In genomic region chr3:135440621-135441020, GRCm38 (mm10) we compare ENCODE assay signal across 8 mouse cellular contexts. TPM values are rescaled to one million over a fixed set of nuclear protein-coding genes. Genes with fewer than 3 reads are reported as not detected.
A peak's percentile ranks its signal among the peaks of the same experiment; 100 is the strongest.
DNase-seq lines count a peak whose midpoint lies in the region; ATAC-seq and TF ChIP-seq lines count a peak whose summit lies in the region.

No protein-coding gene starts in this region.

- WGBS in spleen, adult 2 months: 16% methylated on average over 10 of the region's 10 CpGs
- WGBS in intestine, embryonic 15.5 days: 29% methylated on average over 10 of the region's 10 CpGs
- WGBS in neural tube, embryonic 14.5 days: 57% methylated on average over 10 of the region's 10 CpGs

- peak overlapping the region; percentile 98 for H3K9ac ChIP-seq in intestine, embryonic 15.5 days
- H3K9ac ChIP-seq in neural tube, embryonic 14.5 days (replicated peaks; ENCODE audit: low read depth, low read length): peak overlapping the region; percentile 78; the same call in 1 of the 2 replicates

- no peak for TF ChIP-seq POLR2A in spleen, adult 2 months (IDR thresholded peaks at IDR 0.05; ENCODE audit: low read depth, low read length)

- H3K27me3 ChIP-seq in spleen, adult 2 months (ENCODE audit: control insufficient read depth, insufficient read depth, low read length): no peaks in the 10 kb centered on the region
- no peaks in the 10 kb centered on the region for H3K27me3 ChIP-seq in intestine, embryonic 15.5 days (replicated peaks)
- no peaks in the 10 kb centered on the region for H3K27me3 ChIP-seq in neural tube, embryonic 14.5 days (ENCODE audit: control insufficient read depth, insufficient read depth, low read length)

- no peak for ATAC-seq in intestine, embryonic 15.5 days
- ATAC-seq in neural tube, embryonic 14.5 days (ENCODE audit: low read depth): no peak

- DNase-seq in adrenal gland, postnatal 10 days: peak; percentile 34
- no peak for DNase-seq in adrenal gland, adult 18-20 months (ENCODE audit: low spot score in 2 of 2)
- no peak for DNase-seq in spleen, adult 2 months (ENCODE audit: low read depth in 1 of 2, low spot score in 2 of 2)
- DNase-seq in spleen, postnatal 14 days (ENCODE audit: low spot score in 2 of 2): no peak
- DNase-seq in spleen, adult 12 weeks (ENCODE audit: low spot score): no peak
- no peak for DNase-seq in thymus, postnatal 0 days (ENCODE audit: low spot score)

- H3K4me1 ChIP-seq in spleen, adult 2 months (ENCODE audit: control insufficient read depth, insufficient read depth, insufficient read length): no peaks in the 10 kb centered on the region; the same call in 1 of the 2 replicates
- peaks cover 4% of the 10 kb centered on the region; the same call in 1 of the 2 replicates for H3K4me1 ChIP-seq in intestine, embryonic 15.5 days (replicated peaks)
- peaks cover 19% of the 10 kb centered on the region for H3K4me1 ChIP-seq in neural tube, embryonic 14.5 days (ENCODE audit: control insufficient read depth, insufficient read depth, low read length)

- no peak for TF ChIP-seq CTCF in spleen, adult 2 months (IDR thresholded peaks at IDR 0.05; ENCODE audit: extremely low read depth, insufficient read depth, insufficient read length, insufficient replicate concordance)

- peaks cover 8% of the 10 kb centered on the region; the same call in 1 of the 2 replicates for H3K36me3 ChIP-seq in spleen, adult 2 months (ENCODE audit: control insufficient read depth, insufficient read depth, low read length)
- H3K36me3 ChIP-seq in intestine, embryonic 15.5 days: no peaks in the 10 kb centered on the region
- 0 out of 2 replicates have a peak, but pooled peaks cover 3% of the 10 kb centered on the region for H3K36me3 ChIP-seq in neural tube, embryonic 14.5 days (ENCODE audit: control insufficient read depth, insufficient read depth, low read length)

- H3K4me3 ChIP-seq in spleen, adult 2 months (ENCODE audit: extremely low read depth, insufficient read depth, insufficient read length): peak overlapping the region; percentile 99
- H3K4me3 ChIP-seq in intestine, embryonic 15.5 days (replicated peaks): peak overlapping the region; percentile 77
- H3K4me3 ChIP-seq in neural tube, embryonic 14.5 days (ENCODE audit: low read depth, low read length): peak overlapping the region; percentile 88

- H3K9me3 ChIP-seq in intestine, embryonic 15.5 days: no peaks in the 10 kb centered on the region
- H3K9me3 ChIP-seq in neural tube, embryonic 14.5 days (ENCODE audit: control insufficient read depth, low read length): no peaks in the 10 kb centered on the region

- peak overlapping the region; percentile 99 for H3K27ac ChIP-seq in spleen, adult 2 months (ENCODE audit: insufficient read depth, low read length)
- no peak overlapping the region for H3K27ac ChIP-seq in intestine, embryonic 15.5 days
- no peak overlapping the region for H3K27ac ChIP-seq in neural tube, embryonic 14.5 days (ENCODE audit: low read depth, low read length)

- peak overlapping the region; percentile 64 for H3K4me2 ChIP-seq in intestine, embryonic 15.5 days (replicated peaks)
- peak overlapping the region; percentile 98 for H3K4me2 ChIP-seq in neural tube, embryonic 14.5 days (ENCODE audit: low read depth, low read length)

RNA-seq across cellular contexts. Expression of gene Ube2d3, which starts 2.7 kb away (rescaled TPM):
- total RNA-seq in adrenal gland, postnatal 10 days (2021): 100 to 1,000 TPM; 350 to 358 TPM
- total RNA-seq in adrenal gland, adult 18-20 months (2021): 100 to 1,000 TPM; 391 to 441 TPM
- polyA plus RNA-seq in spleen, adult 2 months (2012; rRNA removed): 174 and 242 TPM in 2 replicates
- 483 and 535 TPM in 2 replicates for polyA plus RNA-seq in intestine, embryonic 15.5 days (2015; fragmentation: Nextera tagmentation; extraction: Ambion mirVana)
- 379 and 446 TPM in 2 replicates for polyA plus RNA-seq in neural tube, embryonic 14.5 days (2014; fragmentation: Nextera tagmentation; extraction: Ambion mirVana)
- polyA plus RNA-seq in thymus, postnatal 0 days (2015; fragmentation: Nextera tagmentation; extraction: Ambion mirVana): 616 and 646 TPM in 2 replicates

RNA-seq across cellular contexts. Expression of gene Cisd2, which starts 16.9 kb away (rescaled TPM):
- total RNA-seq in adrenal gland, postnatal 10 days (2021): 10 to 100 TPM; 27.0 to 30.2 TPM
- 10 to 100 TPM; 25.7 to 37.3 TPM for total RNA-seq in adrenal gland, adult 18-20 months (2021)
- 19.1 and 20.1 TPM in 2 replicates for polyA plus RNA-seq in spleen, adult 2 months (2012; rRNA removed)
- polyA plus RNA-seq in intestine, embryonic 15.5 days (2015; fragmentation: Nextera tagmentation; extraction: Ambion mirVana): 61.9 and 62.9 TPM in 2 replicates
- 71.2 and 71.8 TPM in 2 replicates for polyA plus RNA-seq in neural tube, embryonic 14.5 days (2014; fragmentation: Nextera tagmentation; extraction: Ambion mirVana)
- 53.5 and 64.7 TPM in 2 replicates for polyA plus RNA-seq in thymus, postnatal 0 days (2015; fragmentation: Nextera tagmentation; extraction: Ambion mirVana)

RNA-seq across cellular contexts. Expression of gene Manba, which starts 44.8 kb away (rescaled TPM):
- 10 to 100 TPM; 12.9 to 18.6 TPM for total RNA-seq in adrenal gland, postnatal 10 days (2021)
- 10 to 100 TPM; 10.9 to 11.7 TPM for total RNA-seq in adrenal gland, adult 18-20 months (2021)
- polyA plus RNA-seq in spleen, adult 2 months (2012; rRNA removed): 4.4 and 5.1 TPM in 2 replicates
- 17.2 and 18.0 TPM in 2 replicates for polyA plus RNA-seq in intestine, embryonic 15.5 days (2015; fragmentation: Nextera tagmentation; extraction: Ambion mirVana)
- polyA plus RNA-seq in neural tube, embryonic 14.5 days (2014; fragmentation: Nextera tagmentation; extraction: Ambion mirVana): 6.5 and 7.9 TPM in 2 replicates
- polyA plus RNA-seq in thymus, postnatal 0 days (2015; fragmentation: Nextera tagmentation; extraction: Ambion mirVana): 8.4 and 9.3 TPM in 2 replicates
